8 mouse cellular contexts compared by ENCODE assay signal in genomic region chr16:91527051-91527450, GRCm38 (mm10). TPM values are rescaled to one million over a fixed set of nuclear protein-coding genes. Genes with fewer than 3 reads are reported as not detected.
A peak's percentile ranks its signal among the peaks of the same experiment; 100 is the strongest.
DNase-seq lines count a peak whose midpoint lies in the region; TF ChIP-seq lines count a peak whose summit lies in the region.
"Had no signal": no experiment of that assay in that cellular context is flagged by ENCODE, and none has a peak within 500 bp of the region (broad histone marks: within the 10 kb centered on the region; RNA-seq: fewer than 3 reads in every experiment).

No protein-coding gene starts in this region.

- TF ChIP-seq POLR2A in bone marrow macrophage, adult 2 months (IDR thresholded peaks at IDR 0.05; ENCODE audit: borderline replicate concordance, low read depth, low read length): no peak

- no peak overlapping the region for H3K27ac ChIP-seq in layer of hippocampus, adult 2 months
- H3K27ac ChIP-seq in bone marrow macrophage, adult 2 months (ENCODE audit: insufficient read depth, low read depth, low read length): peak overlapping the region; percentile 98

- no peak for DNase-seq in layer of hippocampus, adult 2 months (ENCODE audit: low spot score in 2 of 2)
- DNase-seq in layer of hippocampus, adult 18-20 months (ENCODE audit: low spot score in 2 of 2): no peak
- DNase-seq in heart, postnatal 36 days: peak; percentile 48 to 56
- peak; percentile 75 for DNase-seq in lung, postnatal 4 days
- DNase-seq in natural killer cell, adult 2 months (ENCODE audit: low spot score in 2 of 2): no peak
- DNase-seq in thymus, adult 18-20 months: no peak
- DNase-seq: left cerebral cortex, postnatal 4 days had no signal

- H3K4me3 ChIP-seq in layer of hippocampus, adult 2 months: no peak overlapping the region
- H3K4me3 ChIP-seq in bone marrow macrophage, adult 2 months (ENCODE audit: insufficient read depth, low read length): no peak overlapping the region

- H3K4me1 ChIP-seq in bone marrow macrophage, adult 2 months (ENCODE audit: control insufficient read depth, insufficient read depth, low read length): peaks cover 33% of the 10 kb centered on the region

- TF ChIP-seq CTCF in layer of hippocampus, adult 2 months (conservative IDR thresholded peaks at IDR 0.05): peak; percentile 64
- TF ChIP-seq CTCF in bone marrow macrophage, adult 2 months (IDR thresholded peaks at IDR 0.05; ENCODE audit: low read depth, low read length): peak; percentile 39; the same call in 1 of the 2 replicates

- intact Hi-C loops in heart, postnatal 36 days (cut with DNase I): loop anchor here (2.0 kb wide), 1 partner anchor 34 kb away; no protein-coding TSS in a partner anchor

RNA-seq across cellular contexts. Expression of gene Ifngr2, which starts 19.8 kb away (rescaled TPM):
- total RNA-seq in layer of hippocampus, adult 2 months (2021): 10 to 100 TPM; 49.2 to 50.6 TPM
- 10 to 100 TPM; 50.9 to 53.1 TPM for total RNA-seq in layer of hippocampus, adult 18-20 months (2021)
- 193 and 222 TPM in 2 replicates for polyA plus RNA-seq in bone marrow macrophage, adult 2 months (2012; ENCODE audit: insufficient read depth, insufficient read length, missing spikeins)
- 100 to 1,000 TPM; 128 to 159 TPM for total RNA-seq in heart, postnatal 36 days (2021)

RNA-seq across cellular contexts. Expression of gene Ifnar1, which starts 42.0 kb away (rescaled TPM):
- 10 to 100 TPM; 42.2 to 45.9 TPM for total RNA-seq in layer of hippocampus, adult 2 months (2021)
- total RNA-seq in layer of hippocampus, adult 18-20 months (2021): 10 to 100 TPM; 40.9 to 44.4 TPM
- polyA plus RNA-seq in bone marrow macrophage, adult 2 months (2012; ENCODE audit: insufficient read depth, insufficient read length, missing spikeins): 89.1 and 92.5 TPM in 2 replicates
- 10 to 100 TPM; 31.5 to 32.6 TPM for total RNA-seq in heart, postnatal 36 days (2021)

Comparison
In these comparisons a context has a peak if more than half of its experiments do, and no peak if none do; other contexts are left out.
1. DNase-seq: peak in heart, postnatal 36 days (2 of 2) and lung, postnatal 4 days (2 of 2); none in layer of hippocampus, adult 2 months (0 of 2), layer of hippocampus, adult 18-20 months (0 of 2), natural killer cell, adult 2 months (0 of 2) and thymus, adult 18-20 months (0 of 2).